Mouse (Mus musculus) heart, postnatal 14 days (tissue): ENCODE data around the gene Abcb9. TPM values are rescaled to one million over a fixed set of nuclear protein-coding genes. Genes with fewer than 3 reads are reported as not detected.

Experiments
- DNase-seq, 2 experiments: peaks; one replicate each; pipeline ENCODE4 v3.0.0; 2021 to 2022
- intact Hi-C: fragments of 180-260 bp; cut with DNase I; formaldehyde crosslinking; loops from one replicate; pipeline ENCODE4 v1.15.1; 2025
- total RNA-seq, 2 experiments: library from RNA; stranded (reverse); gene quantifications; 2 replicates each; pipeline ENCODE4 v1.2.3; 2021

Gene Abcb9
- total RNA-seq, 2 experiments from 2014 or later: 7.8 to 9.9 TPM

DNA sequence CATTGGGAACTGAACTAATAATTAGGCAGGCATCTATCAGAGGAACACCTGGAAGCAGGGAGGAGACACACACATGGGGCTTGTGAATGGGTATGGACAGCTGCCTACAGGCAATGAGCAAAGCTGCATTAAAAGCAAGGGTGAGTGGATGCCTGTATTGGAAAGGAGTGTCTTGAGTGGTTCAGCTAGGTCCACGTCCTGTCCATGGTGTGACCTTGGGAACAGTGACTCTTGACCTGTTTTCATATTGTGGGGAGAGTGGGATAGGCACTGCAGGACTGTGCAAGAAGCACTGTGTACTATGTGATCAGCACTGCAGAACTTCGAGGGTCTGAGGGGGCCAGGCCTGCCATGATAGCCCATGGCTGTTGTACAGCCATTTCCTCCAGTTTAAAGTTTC, 3.3 kb upstream of the Abcb9 start:
- no peak for DNase-seq
- intact Hi-C loops: loop anchor here (10.0 kb wide), 1 partner anchor 274 kb away; no protein-coding TSS in a partner anchor

DNA sequence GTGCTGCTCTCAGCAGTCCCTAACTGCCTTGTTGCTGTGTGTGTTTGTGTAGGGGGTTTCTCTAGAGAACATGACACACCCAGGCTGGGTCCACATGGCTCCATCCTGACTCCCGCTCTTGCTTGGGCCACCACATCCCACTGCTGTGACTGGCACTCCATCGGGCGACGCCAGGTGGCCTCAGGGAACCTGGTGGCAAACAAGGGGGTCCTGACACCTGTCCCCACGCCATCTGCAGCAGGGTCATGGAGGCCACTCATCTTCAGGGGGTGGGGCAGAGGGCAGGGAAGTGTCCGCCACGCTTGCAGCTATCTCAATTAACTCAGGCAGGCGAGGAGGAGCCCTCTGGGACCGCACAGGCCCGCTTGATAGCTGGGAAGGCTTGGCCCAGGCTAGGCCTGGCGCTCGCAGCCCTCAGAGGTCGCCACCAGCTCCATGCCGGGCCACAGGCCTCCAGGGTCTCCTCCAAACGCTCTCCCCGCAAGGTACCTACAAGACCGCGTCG, 469 bp downstream of the Abcb9 start:
- intact Hi-C loops: loop anchor here (10.0 kb wide), 1 partner anchor 270 kb away; no protein-coding TSS in a partner anchor
- peak; percentile 30 to 33 for DNase-seq

DNA sequence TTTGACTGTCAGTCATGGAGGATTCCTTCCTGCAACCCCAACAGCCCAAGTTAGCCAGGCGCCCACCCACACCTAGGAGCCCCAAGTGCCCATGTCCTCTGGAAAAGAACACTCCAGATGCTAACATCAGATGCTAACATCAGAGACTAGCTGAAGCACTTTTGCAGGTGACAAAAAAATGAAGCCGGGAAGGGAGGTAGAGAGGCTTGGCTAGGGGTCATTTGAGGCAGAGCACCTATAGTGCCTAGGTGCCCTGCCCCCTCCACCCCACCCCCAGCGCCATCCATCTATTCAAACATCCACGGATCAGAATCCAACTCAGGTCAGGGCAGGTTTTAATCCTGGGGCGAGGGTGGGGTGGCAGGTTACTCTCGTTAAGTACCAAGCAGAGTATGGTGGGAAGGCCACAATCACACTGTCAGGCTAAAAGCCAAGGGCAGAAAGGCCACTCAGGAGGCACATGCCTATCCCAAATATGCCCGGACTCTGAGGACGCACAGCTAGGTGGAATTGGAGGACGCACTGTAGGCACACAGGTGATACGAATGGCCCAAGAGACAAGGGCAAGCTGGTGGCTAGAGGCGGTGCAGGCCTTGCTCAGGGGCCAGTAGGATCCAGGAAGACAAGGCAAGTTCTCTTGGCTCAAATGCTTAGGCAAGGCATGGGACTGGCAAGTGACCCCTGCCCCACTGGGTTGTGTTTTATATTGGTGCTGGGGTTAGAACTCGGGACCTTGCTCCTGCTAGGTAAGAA, 1.6 kb downstream of the Abcb9 start:
- intact Hi-C loops: loop anchor here (10.0 kb wide), 1 partner anchor 269 kb away; no protein-coding TSS in a partner anchor
- DNase-seq: no peak

DNA sequence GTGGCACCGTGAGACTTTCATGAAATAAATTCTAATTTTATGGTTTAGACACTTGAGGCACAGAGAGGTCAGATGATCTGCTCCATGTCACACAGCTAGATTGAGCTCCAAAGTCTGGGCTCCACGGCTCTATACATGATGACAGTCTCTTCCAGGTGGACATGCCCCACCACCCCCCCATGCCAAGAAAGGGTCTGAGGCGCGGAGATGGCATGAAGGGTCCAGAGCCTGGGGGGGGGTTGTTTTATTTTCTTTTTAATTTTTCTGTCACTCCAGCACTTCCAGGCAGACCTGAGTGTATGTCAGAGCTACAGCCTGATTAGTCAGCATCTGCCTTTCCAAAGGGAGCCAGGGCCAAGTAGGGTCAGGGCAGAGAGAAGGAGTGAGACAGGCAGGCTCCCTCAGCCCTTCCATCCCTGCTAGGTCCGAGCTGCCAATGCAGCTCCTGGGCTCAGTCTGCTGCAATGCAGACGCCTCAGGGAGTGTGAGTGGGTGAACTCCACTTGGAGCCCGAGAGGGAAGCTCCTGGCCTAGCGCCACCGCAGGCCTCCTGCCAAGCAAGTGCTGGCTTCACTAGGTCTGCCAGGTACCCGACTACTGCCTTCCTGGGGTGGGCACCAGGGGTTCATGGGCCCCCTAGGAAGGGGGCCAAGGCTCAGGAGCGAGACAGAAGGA, 2.3 kb downstream of the Abcb9 start:
- intact Hi-C loops: loop anchor here (10.0 kb wide), 1 partner anchor 268 kb away; no protein-coding TSS in a partner anchor
- peak; percentile 63 to 79 for DNase-seq

DNA sequence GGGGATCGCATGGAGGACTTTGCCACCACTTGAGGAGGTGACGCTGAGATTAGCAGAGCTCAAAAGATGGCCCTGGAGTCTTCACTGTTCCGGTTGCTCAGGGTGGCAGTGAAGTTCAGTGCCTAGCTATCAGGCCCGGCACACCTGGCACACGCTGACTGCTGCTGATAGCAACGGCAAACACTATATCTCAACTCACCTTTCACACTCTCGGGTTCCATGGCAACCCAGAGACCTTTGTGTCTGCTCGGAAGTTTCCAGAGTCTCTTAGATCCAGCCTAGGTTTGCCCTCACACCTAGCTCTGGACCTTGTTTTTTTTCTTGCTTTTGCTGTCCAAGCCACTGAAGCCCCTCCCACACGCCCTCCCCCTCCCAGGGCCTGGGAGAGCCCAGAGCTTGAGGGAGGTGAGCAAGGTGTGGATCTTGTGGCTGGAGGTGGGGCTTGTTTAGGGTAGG, 3.6 kb downstream of the Abcb9 start:
- intact Hi-C loops: loop anchor here (10.0 kb wide), 1 partner anchor 267 kb away; no protein-coding TSS in a partner anchor
- DNase-seq: no peak

DNA sequence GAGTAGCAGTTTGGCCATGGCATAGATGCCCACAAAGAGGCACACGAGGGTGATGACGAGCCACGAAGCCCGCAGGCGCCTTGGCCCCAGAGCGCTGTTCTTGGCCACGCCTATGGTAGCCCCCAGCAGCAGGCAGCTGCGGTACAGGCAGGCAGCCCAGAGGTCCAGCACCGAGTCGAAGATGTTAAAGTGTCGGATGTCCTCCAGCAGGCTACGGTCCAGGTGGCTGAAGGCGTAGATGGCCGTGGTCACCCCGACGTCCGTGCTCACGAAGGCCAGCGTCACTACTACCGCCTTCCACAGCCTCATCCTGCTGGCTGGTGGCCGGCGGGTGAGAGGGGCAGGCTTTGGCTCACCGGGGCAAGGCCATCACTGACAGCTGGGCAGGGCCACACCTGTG, 5.7 kb downstream of the Abcb9 start:
- intact Hi-C loops: loop anchor here (10.0 kb wide), 1 partner anchor 265 kb away; no protein-coding TSS in a partner anchor
- DNase-seq: no peak

DNA sequence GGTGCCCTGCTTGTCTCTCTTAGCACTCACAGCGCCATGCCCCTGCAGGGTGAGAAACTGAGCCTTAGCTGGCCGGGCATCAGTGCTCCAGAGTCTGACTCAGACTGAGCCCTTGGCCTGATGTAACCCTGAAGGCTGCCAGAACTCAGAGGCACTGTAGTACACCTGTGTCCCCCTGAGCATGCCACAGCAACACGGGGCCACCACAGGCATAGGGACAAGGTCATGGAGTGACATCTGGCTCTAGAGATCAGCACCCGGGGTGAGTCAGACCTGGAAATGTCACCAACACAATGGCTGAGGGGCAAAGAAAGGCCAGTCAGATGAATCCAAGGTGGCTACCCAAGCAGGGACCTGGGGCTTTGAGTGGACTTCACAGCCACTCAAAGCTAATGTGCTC, 8.7 kb downstream of the Abcb9 start:
- DNase-seq: no peak
- intact Hi-C loops: no loop called here

DNA sequence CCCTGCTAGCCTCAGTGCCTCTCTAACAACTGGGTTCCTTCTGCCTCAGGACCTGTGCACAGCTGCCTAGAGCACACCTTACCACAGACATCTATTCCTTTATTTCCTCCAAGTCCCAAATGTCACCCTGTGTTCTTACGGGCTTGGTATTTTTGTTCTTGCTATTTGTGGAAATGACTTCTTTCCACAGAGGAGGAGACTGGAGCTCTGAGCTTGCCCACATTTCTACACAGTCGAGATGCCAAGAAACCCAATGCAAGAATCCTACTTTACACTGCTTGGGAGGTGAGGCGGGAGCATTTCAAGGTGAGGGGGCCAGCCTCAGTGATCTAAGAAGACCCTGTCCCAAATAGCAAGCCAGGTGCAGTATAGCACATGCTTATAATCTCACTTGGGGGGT, 10.1 kb downstream of the Abcb9 start:
- no peak for DNase-seq
- intact Hi-C loops: loop anchor here (2.0 kb wide), 1 partner anchor 139 kb away; no protein-coding TSS in a partner anchor

DNA sequence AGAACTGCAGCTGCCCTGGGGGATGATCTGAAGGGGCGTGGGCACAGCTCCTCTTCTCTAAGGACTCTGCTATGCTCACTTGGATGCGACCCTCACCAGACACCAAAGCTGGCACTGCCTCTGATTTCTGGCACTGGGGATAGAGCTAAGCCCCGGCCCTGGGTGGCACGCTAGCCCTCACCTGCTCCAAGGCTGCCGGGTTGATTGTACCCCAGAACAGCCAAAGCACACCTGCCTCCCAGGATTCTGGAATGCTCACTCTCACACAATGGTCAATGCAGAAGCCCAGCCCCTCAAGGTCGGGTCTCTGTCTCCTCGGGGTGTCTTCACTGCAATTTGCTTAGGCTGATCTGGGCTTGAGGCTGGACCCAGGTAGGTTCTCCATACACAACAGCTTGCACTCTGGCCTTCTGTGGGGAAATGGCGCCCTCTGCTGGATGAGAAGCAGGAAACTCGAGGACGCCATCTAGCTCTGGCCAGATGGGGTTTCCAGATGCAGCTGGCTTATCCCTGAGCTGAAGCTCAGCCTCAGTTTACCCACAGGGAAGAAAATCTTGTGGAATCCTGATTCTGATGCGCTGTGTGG, 10.9 kb downstream of the Abcb9 start:
- DNase-seq: peak; percentile 89 to 94
- intact Hi-C loops: loop anchor here (1.0 to 5.0 kb wide), 3 partner anchors 37 to 138 kb away; no protein-coding TSS in a partner anchor

DNA sequence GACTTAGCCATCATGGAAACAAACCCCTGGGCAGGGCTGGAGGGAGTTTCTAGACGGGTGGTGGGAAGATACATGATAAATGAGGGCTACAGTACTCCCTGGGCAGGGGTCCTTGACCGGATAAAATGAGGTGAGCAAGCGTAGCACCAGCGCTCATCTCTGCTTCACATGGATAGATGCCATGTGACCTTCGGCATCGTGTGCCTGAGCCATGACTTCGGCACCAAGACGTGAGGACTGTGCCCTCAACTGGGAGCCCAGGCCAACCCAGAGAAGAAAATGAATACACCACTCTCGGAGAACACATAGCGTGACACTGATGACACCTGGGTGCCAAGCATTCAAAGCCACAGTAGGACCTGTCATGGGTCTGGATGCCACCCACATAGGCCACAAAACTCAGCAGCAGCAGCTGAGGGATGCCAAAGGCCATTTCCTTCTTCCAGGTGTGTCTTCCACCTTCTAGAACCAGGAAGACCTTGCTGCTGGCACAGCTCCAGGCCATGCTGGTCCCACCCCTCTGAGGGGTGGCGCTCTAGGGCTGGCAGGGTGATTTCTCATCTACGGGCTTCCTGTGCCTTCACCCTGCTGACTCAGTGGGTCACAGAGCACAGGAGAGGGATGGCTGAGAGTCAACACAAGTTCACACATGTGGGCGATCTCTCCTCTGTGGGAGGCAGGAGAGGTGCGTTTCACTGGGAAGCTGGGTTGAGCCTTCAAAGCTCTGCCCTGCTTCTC, 11.6 kb downstream of the Abcb9 start:
- intact Hi-C loops: loop anchor here (1.0 to 5.0 kb wide), 3 partner anchors 37 to 137 kb away; no protein-coding TSS in a partner anchor
- no peak for DNase-seq

DNA sequence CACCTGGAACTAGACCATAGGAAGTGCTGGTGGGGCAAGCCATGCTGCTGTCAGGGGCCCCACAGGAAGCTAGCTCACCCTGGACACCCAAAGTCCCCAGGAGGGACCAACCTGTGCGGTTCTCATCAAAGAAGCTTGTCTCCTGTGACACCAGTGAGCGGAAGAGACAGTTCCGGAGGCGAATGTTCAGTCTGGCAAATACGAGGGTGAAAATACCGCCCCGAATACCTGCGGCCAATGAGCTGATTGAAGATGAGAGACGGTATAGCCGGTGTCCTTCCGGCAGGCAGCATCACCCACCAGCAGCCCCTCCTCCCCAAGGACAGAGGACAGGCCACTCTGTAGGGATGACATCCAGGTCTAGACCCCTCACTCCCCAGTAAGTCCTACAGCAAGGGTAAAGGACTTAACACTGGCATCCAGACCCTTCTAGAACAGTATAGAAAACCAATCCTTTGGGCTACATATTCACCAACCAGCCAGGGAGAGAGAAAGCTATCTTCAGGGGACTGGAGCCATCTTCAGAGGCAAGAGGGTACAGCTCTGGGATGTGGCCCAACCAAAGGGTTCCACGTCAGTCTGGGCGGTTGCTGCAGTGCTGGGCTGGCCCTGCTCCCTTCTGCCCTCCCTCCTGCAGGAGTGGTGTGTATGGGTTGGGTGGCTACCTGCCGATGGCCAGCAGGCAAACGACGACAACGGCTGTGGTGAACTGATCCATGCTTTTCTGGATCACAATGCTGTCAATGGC, 12.5 kb downstream of the Abcb9 start:
- intact Hi-C loops: loop anchor here (5.0 kb wide), 1 partner anchor 36 kb away; no protein-coding TSS in a partner anchor
- DNase-seq: no peak

DNA sequence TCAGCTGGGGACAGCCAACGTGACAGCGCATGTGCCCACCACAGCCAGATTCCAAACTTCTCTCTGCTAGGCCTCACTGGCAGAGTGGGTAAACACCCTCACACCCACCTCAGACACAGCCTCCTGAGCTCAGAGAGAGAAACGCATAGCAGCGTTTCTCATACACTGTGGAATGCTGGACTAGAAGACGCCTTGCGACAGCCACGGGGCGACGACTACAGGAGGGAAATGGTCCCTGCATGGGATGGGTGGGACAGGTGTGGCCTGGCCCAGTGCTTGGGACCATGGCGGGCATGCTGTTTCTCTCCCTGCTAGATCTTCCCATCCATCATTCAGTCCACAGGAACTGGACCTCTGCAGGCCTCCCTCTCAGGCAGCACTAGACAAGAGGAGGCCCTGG, 13.2 kb downstream of the Abcb9 start:
- intact Hi-C loops: loop anchor here (5.0 kb wide), 1 partner anchor 35 kb away; no protein-coding TSS in a partner anchor
- DNase-seq: no peak

DNA sequence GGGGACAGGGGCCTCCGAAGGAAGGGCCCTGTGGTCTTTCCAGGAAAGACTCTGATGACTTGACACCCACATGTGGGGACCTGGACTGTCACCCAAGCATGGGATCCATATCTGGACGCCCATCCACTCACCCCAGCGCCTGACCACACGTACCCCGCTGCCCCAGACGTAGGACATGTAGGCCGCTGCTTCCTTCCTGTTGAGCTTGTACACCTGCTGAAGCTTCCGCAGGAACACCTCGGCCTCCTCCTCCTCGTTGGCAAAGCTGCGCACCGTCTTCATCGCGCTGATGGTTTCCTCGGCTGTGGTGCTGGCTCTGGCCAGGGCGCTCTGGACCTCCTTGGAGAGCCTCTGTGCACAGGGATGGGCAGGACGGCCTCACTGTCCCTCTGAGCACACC, 15.7 kb downstream of the Abcb9 start:
- DNase-seq: no peak
- intact Hi-C loops: loop anchor here (2.0 to 5.0 kb wide), 2 partner anchors 17 to 33 kb away; no protein-coding TSS in a partner anchor

DNA sequence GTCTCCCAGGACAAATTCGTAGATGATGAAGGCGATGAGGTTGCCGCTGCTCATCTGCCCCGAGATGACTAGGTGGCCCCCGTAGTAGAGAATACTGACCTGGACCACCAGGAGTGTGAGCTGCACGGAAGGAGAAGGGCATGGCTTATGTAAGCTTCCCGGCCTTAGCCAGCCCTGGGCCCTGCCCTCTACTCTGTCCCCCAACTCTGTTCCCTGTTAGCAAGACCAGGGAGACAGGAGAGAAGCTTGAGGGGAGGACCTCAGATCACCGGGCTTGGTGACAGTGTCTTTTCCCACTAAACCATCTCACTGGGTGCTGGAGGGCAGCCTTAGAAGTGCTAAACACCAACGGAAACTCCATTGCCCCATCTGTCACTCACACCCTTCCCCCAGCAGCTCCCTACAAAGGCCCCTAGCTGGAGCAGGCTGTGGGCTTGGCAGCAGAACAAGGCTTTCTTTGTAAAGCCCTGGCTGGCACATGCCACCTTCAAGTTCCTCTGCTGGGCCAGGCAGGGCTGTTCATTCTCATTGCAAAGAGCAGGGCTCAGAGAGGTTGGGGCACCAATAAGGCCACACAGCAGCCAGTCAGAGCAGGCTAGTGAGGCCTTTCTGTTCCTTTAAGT, 16.7 kb downstream of the Abcb9 start:
- intact Hi-C loops: no loop called here
- DNase-seq: peak in 1 of 2 experiments; percentile 32

DNA sequence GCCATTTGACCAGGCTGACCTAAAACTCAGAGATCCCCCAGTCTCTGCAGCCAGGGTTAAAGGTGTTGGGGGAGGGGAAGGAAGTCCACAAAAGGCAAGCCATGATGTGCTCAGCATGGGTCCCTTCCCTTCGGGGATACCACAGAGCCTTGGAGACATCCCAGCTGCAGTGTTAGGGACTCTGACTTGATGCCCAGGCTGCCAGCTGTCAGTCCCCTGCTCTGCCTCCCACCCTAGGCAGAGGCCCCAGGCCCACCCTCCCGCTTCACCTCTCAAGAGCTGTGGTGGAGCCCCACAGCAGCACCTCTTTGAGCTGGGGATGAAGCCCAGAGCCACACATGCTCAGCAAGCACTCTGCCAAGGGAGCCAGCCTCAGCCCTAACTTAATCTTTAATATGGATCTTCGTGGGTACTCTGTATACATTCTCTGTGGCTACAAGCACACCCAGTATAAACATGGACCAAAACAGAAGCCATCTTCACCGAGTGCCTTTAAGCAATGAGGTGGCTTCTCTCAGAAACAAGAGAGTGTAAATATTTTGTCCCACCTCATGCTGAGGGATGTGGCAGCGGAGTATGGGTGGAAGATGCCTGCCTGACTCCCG, 17.6 kb downstream of the Abcb9 start:
- intact Hi-C loops: no loop called here
- DNase-seq: no peak

DNA sequence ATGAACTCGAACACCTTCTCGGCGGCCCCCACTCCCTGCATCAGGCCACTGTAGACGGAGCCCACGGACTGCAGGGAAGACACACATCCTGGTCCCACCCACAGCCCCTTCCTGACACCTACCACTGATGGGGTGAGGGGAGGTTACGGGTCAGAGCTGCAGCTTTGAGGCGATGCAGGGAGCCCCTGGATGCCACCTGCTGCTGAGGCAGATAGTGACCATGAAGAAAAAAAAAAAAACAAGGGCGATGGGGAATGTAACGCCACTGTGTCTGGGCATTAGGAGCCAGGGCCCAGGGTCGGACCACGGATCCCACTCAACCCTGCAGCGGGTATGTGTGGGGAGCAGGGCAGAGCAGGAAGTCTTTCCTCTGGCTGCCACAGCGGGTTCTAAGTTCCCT, 18.4 kb downstream of the Abcb9 start:
- intact Hi-C loops: no loop called here
- no peak for DNase-seq

DNA sequence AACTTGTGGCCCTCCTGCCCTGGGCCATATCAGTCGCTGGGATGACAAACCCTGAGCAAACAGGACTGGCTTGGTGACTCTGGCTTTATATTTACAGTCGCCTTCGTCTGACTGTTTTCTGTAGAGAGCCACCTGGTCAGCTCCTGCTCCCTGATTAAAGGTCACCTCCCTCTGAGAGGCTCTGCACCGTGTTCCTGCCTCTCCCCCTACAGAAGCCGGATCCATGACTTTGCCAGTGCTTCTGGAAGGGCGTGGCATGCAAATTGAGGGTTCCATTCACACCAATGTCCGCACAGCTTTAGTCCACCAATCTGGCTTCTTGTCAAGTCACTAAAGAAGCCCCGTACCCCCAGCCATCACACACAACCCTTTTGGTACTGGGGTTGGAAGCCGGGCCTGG, 19.0 kb downstream of the Abcb9 start:
- intact Hi-C loops: no loop called here
- no peak for DNase-seq

DNA sequence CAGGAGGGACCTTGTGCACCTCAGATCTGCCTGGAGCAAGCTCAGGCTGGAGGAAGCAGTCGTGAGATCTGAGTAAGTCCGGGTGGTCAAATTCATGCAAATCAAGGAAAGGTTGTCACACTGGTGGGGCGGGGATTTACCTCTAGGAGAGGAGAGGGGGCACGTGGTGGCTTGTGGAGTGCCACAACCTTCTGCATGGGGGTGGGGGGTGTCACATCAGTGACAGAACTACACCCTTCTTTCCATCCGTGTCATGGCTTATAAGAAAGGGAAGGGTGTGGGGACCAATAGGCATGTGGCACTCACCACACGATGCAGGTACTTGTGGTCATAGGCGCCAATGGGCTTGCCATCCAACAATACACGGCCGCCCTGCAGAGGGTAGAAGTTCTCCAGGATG, 19.9 kb downstream of the Abcb9 start:
- no peak for DNase-seq
- intact Hi-C loops: no loop called here
